Mouse (Mus musculus) embryonic facial prominence, embryonic 12.5 days (tissue): Measurements from ENCODE around the gene Ccdc85a. TPM values are rescaled to one million over a fixed set of nuclear protein-coding genes. Genes with fewer than 3 reads are reported as not detected.
A peak's percentile ranks its signal among the peaks of the same experiment; 100 is the strongest.
"Not testable (repeated sequence)": the region's sequence is repeated elsewhere in the genome, so short reads cannot be mapped to it uniquely, and the experiment has no call there.

ENCODE experiments used
- ATAC-seq: fragments of 200-750 bp; cut with Nextera tagmentation; 2 replicates; pipeline ENCODE4 v1.8.0; 2017; ENCODE audit not compliant: insufficient number of reproducible peaks, insufficient read depth, low FRiP score, low TSS enrichment
- H3K27ac ChIP-seq: fragments of 300-500 bp; sonication (generic); 2 replicates; pipeline ENCODE4 v1.5.1; 2016; ENCODE audit warnings: mild to moderate bottlenecking
- H3K27me3 ChIP-seq: fragments of 300-500 bp; sonication (generic); 2 replicates; pipeline ENCODE4 v1.6.1; 2016; ENCODE audit warnings: mild to moderate bottlenecking, moderate library complexity
- H3K36me3 ChIP-seq: fragments of 300-500 bp; sonication (generic); 2 replicates; pipeline ENCODE4 v1.6.1; 2016; ENCODE audit warnings: mild to moderate bottlenecking
- H3K4me1 ChIP-seq: fragments of 300-500 bp; sonication (generic); 2 replicates; pipeline ENCODE4 v1.6.1; 2016
- H3K4me2 ChIP-seq: fragments of 300-500 bp; sonication (generic); replicated peaks from 2 replicates; pipeline ENCODE4 v1.6.1; 2016; ENCODE audit warnings: mild to moderate bottlenecking, moderate library complexity
- H3K4me3 ChIP-seq: fragments of 300-500 bp; sonication (generic); 2 replicates; pipeline ENCODE4 v1.5.1; 2016; ENCODE audit warnings: mild to moderate bottlenecking
- H3K9ac ChIP-seq: fragments of 300-500 bp; sonication (generic); 2 replicates; pipeline ENCODE4 v1.6.1; 2016; ENCODE audit warnings: mild to moderate bottlenecking, moderate library complexity
- H3K9me3 ChIP-seq: fragments of 300-500 bp; sonication (generic); 2 replicates; pipeline ENCODE4 v1.6.1; 2016; ENCODE audit warnings: mild to moderate bottlenecking, moderate library complexity
- WGBS: fragments of 180-500 bp; shearing (Covaris S2); methylation state at CpG from one replicate; pipeline ENCODE4 v1.1.7; 2016; 5-methylcytosine and 5-hydroxymethylcytosine counted together
- polyA plus RNA-seq: library from polyadenylated mRNA; unstranded; fragments of >200 nt; fragmentation: Nextera tagmentation; extraction: Ambion mirVana; gene quantifications from 2 replicates; pipeline ENCODE4 v1.2.1, GENCODE M21; 2016

Ccdc85a gene
- polyA plus RNA-seq, 1 experiment from 2014 or later, result 5.6 TPM

- H3K4me1 ChIP-seq, result no peaks in the 10 kb centered on the region
- WGBS, result 75% methylated on average over 2 of the region's 2 CpGs
- H3K9ac ChIP-seq, result no peak overlapping the region
- H3K36me3 ChIP-seq, result no peaks in the 10 kb centered on the region
- H3K9me3 ChIP-seq, result no peaks in the 10 kb centered on the region
- H3K4me2 ChIP-seq, result no peak overlapping the region
- no peak overlapping the region for H3K4me3 ChIP-seq
- H3K27ac ChIP-seq, result no peak overlapping the region
- ATAC-seq, result no peak
- H3K27me3 ChIP-seq, result no peaks in the 10 kb centered on the region
Measured at GRCm38 (mm10) chr11:28415841-28416240, 168.3 kb downstream of the Ccdc85a start.

DNA sequence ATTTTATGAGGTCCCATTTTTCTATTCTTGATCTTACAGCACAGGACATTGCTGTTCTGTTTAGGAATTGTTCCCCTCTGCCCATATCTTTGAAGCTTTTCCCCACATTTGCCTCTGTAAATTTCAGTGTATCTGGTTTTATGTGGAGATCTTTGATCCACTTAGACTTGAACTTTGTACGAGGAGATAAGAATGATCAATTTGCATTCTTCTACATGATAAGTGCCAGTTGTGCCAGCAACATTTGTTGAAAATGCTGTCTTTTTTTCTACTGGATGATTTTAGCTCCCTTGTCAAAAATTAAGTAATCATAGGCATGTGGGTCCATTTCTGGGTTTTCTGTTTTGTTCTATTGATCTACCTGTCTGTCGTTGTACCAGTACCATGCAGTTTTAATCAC lies 174.2 kb downstream of the Ccdc85a start:
- not testable (repeated sequence) for H3K36me3 ChIP-seq, H3K9ac ChIP-seq, H3K27ac ChIP-seq, H3K4me2 ChIP-seq, H3K4me1 ChIP-seq, H3K4me3 ChIP-seq, ATAC-seq, H3K27me3 ChIP-seq, H3K9me3 ChIP-seq
- WGBS, result 81% methylated on average over 2 of the region's 2 CpGs

DNA sequence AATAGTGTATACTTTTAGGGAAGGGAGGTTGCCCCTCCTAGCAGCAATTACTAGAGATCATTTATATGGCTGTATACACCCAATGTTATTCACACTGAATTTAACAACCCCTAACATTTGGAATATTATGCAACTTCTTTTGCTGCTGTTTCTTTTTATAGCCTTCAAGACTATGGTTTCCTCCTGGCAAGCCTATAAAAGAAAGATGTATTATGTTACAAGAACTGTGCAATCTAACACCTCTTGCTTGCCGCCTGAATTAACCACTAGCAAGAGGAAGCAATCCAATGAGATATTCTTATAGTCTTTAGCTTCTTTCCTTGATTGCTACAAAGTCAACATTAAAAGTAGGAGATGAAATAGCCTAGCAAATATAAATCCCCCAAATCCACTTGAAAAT lies 187.0 kb downstream of the Ccdc85a start:
- Histone ChIP-seq H3K36me3 (no peaks in the 10 kb centered on the region), H3K4me1 (no peaks in the 10 kb centered on the region), H3K9me3 (no peaks in the 10 kb centered on the region), H3K27ac (no peak overlapping the region), H3K27me3 (no peaks in the 10 kb centered on the region), H3K4me3 (no peak overlapping the region), H3K4me2 (no peak overlapping the region), H3K9ac (no peak overlapping the region)
- 53% methylated on average over 1 of the region's 1 CpGs for WGBS
- ATAC-seq, result no peak

DNA sequence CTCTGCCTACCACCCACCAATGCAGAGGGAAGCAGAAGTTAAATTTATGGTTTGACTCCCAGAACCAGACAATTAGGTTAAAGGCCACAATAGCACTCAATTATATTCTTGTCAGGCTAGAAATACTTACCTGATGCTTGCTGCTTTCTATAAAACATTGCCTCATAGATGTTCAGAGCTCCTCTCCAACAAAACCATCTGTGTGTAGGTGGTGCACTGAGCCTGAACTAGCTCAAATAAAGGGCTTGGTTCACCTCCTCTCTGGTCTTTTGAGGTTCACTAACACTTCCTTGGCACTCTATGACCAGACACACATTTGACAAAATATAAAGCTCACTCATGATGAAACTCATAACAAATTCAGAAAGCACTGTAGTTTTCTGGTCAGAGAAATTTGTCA lies 208.2 kb downstream of the Ccdc85a start:
- no peaks in the 10 kb centered on the region for H3K4me1 ChIP-seq
- no peaks in the 10 kb centered on the region for H3K36me3 ChIP-seq
- no peak overlapping the region for H3K27ac ChIP-seq
- ATAC-seq, result no peak
- no peak overlapping the region for H3K4me2 ChIP-seq
- no peaks in the 10 kb centered on the region for H3K9me3 ChIP-seq
- no peak overlapping the region for H3K9ac ChIP-seq
- H3K27me3 ChIP-seq, result no peaks in the 10 kb centered on the region
- H3K4me3 ChIP-seq, result no peak overlapping the region

DNA sequence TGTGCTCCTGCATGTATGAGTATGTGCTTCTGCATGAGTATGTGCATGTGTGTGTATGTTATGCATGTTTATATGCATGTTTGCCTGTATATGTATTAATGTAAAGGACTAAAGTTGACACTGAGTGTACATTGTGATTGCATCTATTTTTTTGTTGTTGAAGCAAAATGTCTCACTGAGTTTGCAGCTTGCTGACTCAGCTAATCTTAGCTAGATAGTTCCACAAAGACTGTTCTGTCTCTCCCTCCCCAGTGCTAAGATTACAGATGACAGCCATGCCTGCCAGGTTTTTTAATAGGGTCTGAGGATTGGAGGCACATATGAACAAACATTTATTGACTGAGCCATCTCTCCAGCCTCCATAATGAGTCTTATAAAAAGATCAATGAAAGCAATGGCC lies 209.5 kb downstream of the Ccdc85a start:
- ATAC-seq, result no peak
- Histone ChIP-seq H3K27me3 (no peaks in the 10 kb centered on the region), H3K9me3 (no peaks in the 10 kb centered on the region), H3K4me2 (no peak overlapping the region), H3K9ac (no peak overlapping the region), H3K36me3 (no peaks in the 10 kb centered on the region), H3K4me3 (no peak overlapping the region), H3K27ac (no peak overlapping the region), H3K4me1 (no peaks in the 10 kb centered on the region)

DNA sequence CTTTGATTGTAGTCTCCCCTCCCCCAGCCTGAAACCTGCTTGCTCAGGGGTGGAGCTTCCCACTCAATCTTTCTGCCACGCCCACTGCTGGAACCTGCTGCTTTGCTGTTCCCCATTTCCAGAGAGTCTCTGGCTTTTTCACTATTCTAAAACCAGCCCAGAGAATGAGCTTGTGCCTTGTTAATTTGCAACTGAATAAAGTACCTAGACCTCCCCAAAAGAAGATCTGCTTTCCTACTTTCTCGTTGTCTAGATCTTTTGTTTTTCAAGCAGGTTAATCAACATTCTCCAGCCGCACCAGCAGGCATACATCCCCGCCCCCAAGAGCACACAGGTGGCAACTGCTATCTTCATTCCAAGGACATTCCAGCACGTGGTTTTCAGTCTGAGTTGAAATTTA lies 212.7 kb downstream of the Ccdc85a start:
- H3K4me3 ChIP-seq, H3K27me3 ChIP-seq, ATAC-seq, H3K27ac ChIP-seq, H3K9ac ChIP-seq, H3K4me2 ChIP-seq, H3K4me1 ChIP-seq, H3K9me3 ChIP-seq, H3K36me3 ChIP-seq: not testable (repeated sequence)
- WGBS, result 67% methylated on average over 5 of the region's 5 CpGs

- Histone ChIP-seq H3K4me2 (peak overlapping the region; percentile 49), H3K9ac (0 out of 2 replicates have a peak overlapping the region, but pooled peaks have one; percentile 43), H3K36me3 (no peaks in the 10 kb centered on the region), H3K9me3 (no peaks in the 10 kb centered on the region), H3K27me3 (no peaks in the 10 kb centered on the region), H3K4me1 (no peaks in the 10 kb centered on the region), H3K4me3 (peak overlapping the region; percentile 34), H3K27ac (no peak overlapping the region)
- ATAC-seq, result no peak
- WGBS, result 54% methylated on average over 2 of the region's 2 CpGs
Measured at GRCm38 (mm10) chr11:28365929-28366244, 218.2 kb downstream of the Ccdc85a start.

- Histone ChIP-seq H3K4me3 (peak overlapping the region; percentile 34), H3K27me3 (no peaks in the 10 kb centered on the region), H3K4me2 (peak overlapping the region; percentile 49), H3K36me3 (no peaks in the 10 kb centered on the region), H3K4me1 (no peaks in the 10 kb centered on the region), H3K9me3 (no peaks in the 10 kb centered on the region), H3K27ac (peak overlapping the region; percentile 32), H3K9ac (peak overlapping the region; percentile 43; the same call in 1 of the 2 replicates)
- 6% methylated on average over 26 of the region's 26 CpGs for WGBS
- peak; percentile 83 for ATAC-seq
Measured at GRCm38 (mm10) chr11:28365209-28365928, 218.8 kb downstream of the Ccdc85a start.

- 90% methylated on average over 2 of the region's 2 CpGs for WGBS
- no peaks in the 10 kb centered on the region for H3K4me1 ChIP-seq
- no peaks in the 10 kb centered on the region for H3K36me3 ChIP-seq
- H3K9ac ChIP-seq, result no peak overlapping the region
- H3K27ac ChIP-seq, result no peak overlapping the region
- ATAC-seq, result no peak
- H3K27me3 ChIP-seq, result no peaks in the 10 kb centered on the region
- no peak overlapping the region for H3K4me2 ChIP-seq
- no peak overlapping the region for H3K4me3 ChIP-seq
- H3K9me3 ChIP-seq, result no peaks in the 10 kb centered on the region
Measured at GRCm38 (mm10) chr11:28343465-28343864, 240.7 kb downstream of the Ccdc85a start.

DNA sequence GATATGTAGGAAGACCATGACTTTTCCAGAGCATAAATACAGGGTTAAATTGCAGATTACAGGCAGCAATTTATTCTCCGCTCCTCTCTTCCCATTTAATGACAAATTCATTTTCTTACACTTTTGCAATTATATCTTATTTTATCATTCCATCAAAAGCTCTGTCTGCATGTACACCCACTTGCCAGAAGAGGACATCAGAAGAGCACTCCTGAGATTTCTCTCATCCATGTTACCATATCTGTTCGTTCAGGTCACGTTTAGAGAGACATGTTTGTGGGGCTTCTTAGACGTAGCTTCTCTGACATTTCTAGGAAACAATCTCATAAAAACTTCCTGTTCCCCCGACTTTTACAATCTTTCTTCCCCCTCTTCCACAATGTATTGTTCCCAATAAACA lies 242.2 kb downstream of the Ccdc85a start:
- Histone ChIP-seq H3K9me3 (no peaks in the 10 kb centered on the region), H3K27me3 (no peaks in the 10 kb centered on the region), H3K4me3 (no peak overlapping the region), H3K4me1 (no peaks in the 10 kb centered on the region), H3K9ac (no peak overlapping the region), H3K36me3 (no peaks in the 10 kb centered on the region), H3K4me2 (no peak overlapping the region), H3K27ac (no peak overlapping the region)
- WGBS, result 75% methylated on average over 5 of the region's 5 CpGs
- no peak for ATAC-seq

- not testable (repeated sequence) for ATAC-seq, H3K9me3 ChIP-seq, H3K4me2 ChIP-seq, H3K9ac ChIP-seq, H3K27ac ChIP-seq, H3K36me3 ChIP-seq, H3K27me3 ChIP-seq, H3K4me3 ChIP-seq, H3K4me1 ChIP-seq
- 93% methylated on average over 45 of the region's 45 CpGs for WGBS
Measured at GRCm38 (mm10) chr11:28339224-28340150, 244.6 kb downstream of the Ccdc85a start, which contains the start of gene Gm6685. TSS of gene Gm6685 (minus strand) at chr11:28339867.
